In the genomic region with DNA sequence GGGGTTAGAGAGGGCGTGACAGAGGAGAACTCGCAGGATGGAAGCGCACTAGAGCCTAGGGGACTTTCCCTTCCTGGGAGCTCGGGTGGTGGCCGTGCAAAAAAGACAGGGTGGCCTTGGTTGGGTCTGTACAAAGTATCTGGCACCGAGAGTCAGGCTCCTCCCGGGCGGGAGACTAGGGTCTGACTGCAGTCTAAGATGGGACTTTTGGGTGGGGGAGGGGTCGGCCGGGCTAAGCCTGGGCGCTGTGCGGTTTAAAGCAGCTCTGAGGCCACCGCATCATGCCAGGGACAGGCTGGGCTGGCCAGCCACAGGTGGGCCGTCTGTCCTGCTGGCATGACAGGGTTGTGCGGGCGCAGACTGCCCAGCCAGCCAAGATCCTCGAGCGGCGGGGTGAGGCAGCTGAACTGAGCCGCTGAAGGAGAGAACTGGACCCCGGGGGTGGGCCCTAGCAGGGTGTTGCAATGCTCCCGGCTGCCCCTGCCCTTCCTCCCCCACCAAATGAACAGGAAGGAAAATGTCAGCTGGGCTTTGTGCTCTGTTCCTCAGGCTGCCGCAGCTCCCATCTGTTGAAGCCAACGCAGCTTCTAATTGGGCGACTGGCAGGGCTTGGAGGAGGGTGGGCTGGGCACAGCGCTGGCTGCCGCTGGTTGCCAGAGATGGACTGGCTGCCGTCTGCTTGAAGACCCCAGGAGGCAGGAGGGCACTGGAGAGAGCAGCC, we compare ENCODE assay signal across 9 mouse cellular contexts. TPM values are rescaled to one million over a fixed set of nuclear protein-coding genes. Genes with fewer than 3 reads are reported as not detected.
DNase-seq lines count a peak whose midpoint lies in the region; ATAC-seq and TF ChIP-seq lines count a peak whose summit lies in the region.
"Had no signal": no experiment of that assay in that cellular context is flagged by ENCODE, and none has a peak within 500 bp of the region (broad histone marks: within the 10 kb centered on the region; RNA-seq: fewer than 3 reads in every experiment).

No protein-coding gene starts in this region.

- no peak overlapping the region for H3K27ac ChIP-seq in liver, embryonic 11.5 days (ENCODE audit: low read depth, low read length)
- no peak overlapping the region for H3K27ac ChIP-seq in heart, embryonic 11.5 days (ENCODE audit: low read depth, low read length)
- peak overlapping the region; percentile 90 for H3K27ac ChIP-seq in midbrain, embryonic 10.5 days (replicated peaks)
- no peak overlapping the region; the same call in 1 of the 2 replicates for H3K27ac ChIP-seq in stomach, postnatal 0 days (replicated peaks)
- H3K27ac ChIP-seq: macrophage had no signal

- under 1% methylated on average over 28 of the region's 28 CpGs for WGBS in liver, embryonic 11.5 days
- under 1% methylated on average over 28 of the region's 28 CpGs for WGBS in heart, embryonic 11.5 days (ENCODE audit: insufficient replicate concordance)
- under 1% methylated on average over 28 of the region's 28 CpGs for WGBS in midbrain, embryonic 10.5 days
- 2% methylated on average over 28 of the region's 28 CpGs for WGBS in stomach, postnatal 0 days

- DNase-seq in liver, embryonic 11.5 days (ENCODE audit: low spot score), result peak; percentile 41
- no peak for DNase-seq in liver
- DNase-seq in embryo, embryonic 11 days, result peak; percentile 63
- peak; percentile 76 to 80 for DNase-seq in layer of hippocampus, adult 8-10 months (ENCODE audit: low spot score in 2 of 2)
- DNase-seq in midbrain, embryonic 10.5 days (ENCODE audit: low spot score), result peak; percentile 60
- DNase-seq in stomach, postnatal 0 days (ENCODE audit: low spot score), result peak; percentile 24
- no peak for DNase-seq in ovary, postnatal 10 days (ENCODE audit: low spot score)

- peak; percentile 18; the same call in 1 of the 2 replicates for ATAC-seq in liver, embryonic 11.5 days (replicated peaks; ENCODE audit: low FRiP score)
- ATAC-seq in heart, embryonic 11.5 days (replicated peaks; ENCODE audit: insufficient number of reproducible peaks, low FRiP score, low TSS enrichment), result peak; percentile 29
- ATAC-seq in stomach, postnatal 0 days (ENCODE audit: low FRiP score, low TSS enrichment), result peak; percentile 33; the same call in 1 of the 2 replicates

- H3K4me1 ChIP-seq in liver, embryonic 11.5 days (replicated peaks; ENCODE audit: control insufficient read depth, insufficient read depth, low read length), result no peaks in the 10 kb centered on the region
- peaks cover 26% of the 10 kb centered on the region for H3K4me1 ChIP-seq in heart, embryonic 11.5 days (ENCODE audit: control insufficient read depth, insufficient read depth, low read length)
- H3K4me1 ChIP-seq in midbrain, embryonic 10.5 days, result peaks cover 55% of the 10 kb centered on the region
- H3K4me1 ChIP-seq in stomach, postnatal 0 days (replicated peaks; ENCODE audit: control insufficient read depth, insufficient read depth), result no peaks in the 10 kb centered on the region

- no peaks in the 10 kb centered on the region for H3K36me3 ChIP-seq in liver, embryonic 11.5 days (ENCODE audit: control insufficient read depth, insufficient read depth, low read length)
- H3K36me3 ChIP-seq in heart, embryonic 11.5 days (ENCODE audit: control insufficient read depth, insufficient read depth, low read length), result no peaks in the 10 kb centered on the region
- no peaks in the 10 kb centered on the region for H3K36me3 ChIP-seq in midbrain, embryonic 10.5 days
- no peaks in the 10 kb centered on the region for H3K36me3 ChIP-seq in stomach, postnatal 0 days (ENCODE audit: control insufficient read depth, insufficient read depth, low read length)

- TF ChIP-seq CTCF in stomach, postnatal 0 days (IDR thresholded peaks at IDR 0.05; ENCODE audit: low read depth), result no peak

- no peaks in the 10 kb centered on the region for H3K9me3 ChIP-seq in liver, embryonic 11.5 days (ENCODE audit: control insufficient read depth, low read length)
- H3K9me3 ChIP-seq in heart, embryonic 11.5 days (replicated peaks; ENCODE audit: control insufficient read depth, low read length), result no peaks in the 10 kb centered on the region
- no peaks in the 10 kb centered on the region for H3K9me3 ChIP-seq in midbrain, embryonic 10.5 days (replicated peaks)
- no peaks in the 10 kb centered on the region for H3K9me3 ChIP-seq in stomach, postnatal 0 days (ENCODE audit: control insufficient read depth, low read length)

- no peak for TF ChIP-seq EP300 in stomach, postnatal 0 days (optimal IDR thresholded peaks at IDR 0.05)

- H3K9ac ChIP-seq in liver, embryonic 11.5 days (ENCODE audit: low read depth, low read length), result no peak overlapping the region
- H3K9ac ChIP-seq in heart, embryonic 11.5 days (ENCODE audit: low read depth, low read length), result peak overlapping the region; percentile 53
- peak overlapping the region; percentile 55 for H3K9ac ChIP-seq in stomach, postnatal 0 days (ENCODE audit: low read length)

- peaks cover 54% of the 10 kb centered on the region for H3K27me3 ChIP-seq in liver, embryonic 11.5 days (replicated peaks; ENCODE audit: control insufficient read depth, insufficient read depth, low read length)
- H3K27me3 ChIP-seq in heart, embryonic 11.5 days (ENCODE audit: control insufficient read depth, insufficient read depth, low read length), result peaks cover 34% of the 10 kb centered on the region
- peaks cover 82% of the 10 kb centered on the region for H3K27me3 ChIP-seq in midbrain, embryonic 10.5 days (ENCODE audit: low read depth, poor library complexity, severe bottlenecking)
- peaks cover 7% of the 10 kb centered on the region; the same call in 1 of the 2 replicates for H3K27me3 ChIP-seq in stomach, postnatal 0 days (ENCODE audit: control insufficient read depth, insufficient read depth, low read length)

- peak overlapping the region; percentile 84 for H3K4me2 ChIP-seq in liver, embryonic 11.5 days
- peak overlapping the region; percentile 77 for H3K4me2 ChIP-seq in heart, embryonic 11.5 days
- H3K4me2 ChIP-seq in stomach, postnatal 0 days (replicated peaks; ENCODE audit: low read depth), result peak overlapping the region; percentile 88

- peak overlapping the region; percentile 50 for H3K4me3 ChIP-seq in liver, embryonic 11.5 days (ENCODE audit: low read depth, low read length)
- peak overlapping the region; percentile 51 for H3K4me3 ChIP-seq in heart, embryonic 11.5 days (ENCODE audit: low read depth, low read length)
- H3K4me3 ChIP-seq in midbrain, embryonic 10.5 days, result peak overlapping the region; percentile 83
- H3K4me3 ChIP-seq in stomach, postnatal 0 days (ENCODE audit: low read depth, low read length), result peak overlapping the region; percentile 50

RNA-seq across cellular contexts. Expression of gene Lrrn2, which starts 1.1 kb away (rescaled TPM):
- polyA plus RNA-seq in liver, embryonic 11.5 days (2014; fragmentation: Nextera tagmentation; extraction: Ambion mirVana), result 1.3 and 1.4 TPM in 2 replicates
- 5.7 and 6.2 TPM in 2 replicates for polyA plus RNA-seq in heart, embryonic 11.5 days (2014; fragmentation: Nextera tagmentation; extraction: Ambion mirVana)
- 100 to 1,000 TPM; 182 to 196 (median 188) TPM for total RNA-seq in layer of hippocampus, adult 8-10 months (2022)
- polyA plus RNA-seq in midbrain, embryonic 10.5 days (2016; fragmentation: Nextera tagmentation; extraction: Ambion mirVana), result 7.6 and 10.2 TPM in 2 replicates
- 1.7 and 2.1 TPM in 2 replicates for polyA plus RNA-seq in stomach, postnatal 0 days (2015; fragmentation: Nextera tagmentation; extraction: Ambion mirVana)
- polyA plus RNA-seq: macrophage had no signal

Comparison
In these comparisons a context has a peak if more than half of its experiments do, and no peak if none do; other contexts are left out.
1. DNase-seq: peak in liver, embryonic 11.5 days (single experiment), embryo, embryonic 11 days (single experiment), layer of hippocampus, adult 8-10 months (2 of 2), midbrain, embryonic 10.5 days (single experiment) and stomach, postnatal 0 days (single experiment); none in liver (single experiment) and ovary, postnatal 10 days (single experiment).
2. Peak in every context shown above with its lines, with median percentiles within 50 percentile points of each other: ATAC-seq, H3K4me2 ChIP-seq and H3K4me3 ChIP-seq.